Mouse (Mus musculus) layer of hippocampus, postnatal 10 days (tissue): ENCODE results near the gene Gm28038. TPM values are rescaled to one million over a fixed set of nuclear protein-coding genes. Genes with fewer than 3 reads are reported as not detected.

ENCODE experiments used
- DNase-seq, 2 experiments: peaks; one replicate each; pipeline ENCODE4 v3.0.0; 2021; ENCODE audit warnings: low spot score in 2 of 2
- long read RNA-seq: library from polyadenylated mRNA; stranded (forward); transcript quantifications from one replicate; pipeline ENCODE4 v2.0.0, GENCODE M21; 2023
- total RNA-seq, 2 experiments: library from RNA; stranded (reverse); gene quantifications; 2 replicates each; pipeline ENCODE4 v1.2.3; 2021

Gm28038 gene
- not detected for total RNA-seq
- long read RNA-seq, result 0 reads

- DNase-seq, result no peak
These were observed at the start of gene Gm28038 for GRCm38 (mm10) chr2:30280743-30281142. Gene Gm28038, plus strand, starts transcription at chr2:30281043.

- DNase-seq, result no peak
These were observed 45.2 kb upstream of the Gm28038 start for GRCm38 (mm10) chr2:30235593-30235992.

- DNase-seq, result no peak
These were observed 44.2 kb upstream of the Gm28038 start for GRCm38 (mm10) chr2:30236426-30237198.

GRCm38 (mm10) chr2:30237199-30237880 is 43.5 kb upstream of the Gm28038 start, which contains the start of gene Lrrc8a:
Gene Lrrc8a, plus strand, starts transcription at chr2:30237715.
- peak; percentile 100 for DNase-seq

- DNase-seq, result peak; percentile 65 to 79
These were observed 43.0 kb upstream of the Gm28038 start for GRCm38 (mm10) chr2:30237881-30238280.

GRCm38 (mm10) chr2:30238906-30239465 is 41.9 kb upstream of the Gm28038 start:
- no peak for DNase-seq

GRCm38 (mm10) chr2:30239777-30240176 is 41.1 kb upstream of the Gm28038 start:
- DNase-seq, result no peak

GRCm38 (mm10) chr2:30240267-30240666 is 40.6 kb upstream of the Gm28038 start, which contains the start of gene Gm28035:
Gene Gm28035, plus strand, starts transcription at chr2:30240567.
- no peak for DNase-seq

GRCm38 (mm10) chr2:30242509-30242908 is 38.3 kb upstream of the Gm28038 start:
- DNase-seq, result no peak

- DNase-seq, result no peak
These were observed 37.5 kb upstream of the Gm28038 start for GRCm38 (mm10) chr2:30243391-30243790.

- DNase-seq, result no peak
These were observed 36.2 kb upstream of the Gm28038 start for GRCm38 (mm10) chr2:30244595-30245178.

GRCm38 (mm10) chr2:30247036-30247435 is 33.8 kb upstream of the Gm28038 start:
- DNase-seq, result no peak

- no peak for DNase-seq
These were observed 33.2 kb upstream of the Gm28038 start for GRCm38 (mm10) chr2:30247681-30248080.

GRCm38 (mm10) chr2:30249182-30249581 is 31.7 kb upstream of the Gm28038 start:
- no peak for DNase-seq

- no peak for DNase-seq
These were observed 30.4 kb upstream of the Gm28038 start for GRCm38 (mm10) chr2:30250166-30251128.

- DNase-seq, result no peak
These were observed 29.3 kb upstream of the Gm28038 start for GRCm38 (mm10) chr2:30251417-30252104.

- no peak for DNase-seq
These were observed 28.3 kb upstream of the Gm28038 start for GRCm38 (mm10) chr2:30252521-30252920.

- no peak for DNase-seq
These were observed 27.0 kb upstream of the Gm28038 start for GRCm38 (mm10) chr2:30253809-30254208.

- no peak for DNase-seq
These were observed 25.0 kb upstream of the Gm28038 start for GRCm38 (mm10) chr2:30255631-30256395.
